Mouse (Mus musculus) urinary bladder, postnatal 4 days (tissue): ENCODE measurements at regions not wholly inside any gene's neighbourhood (a gene's known extent, or its start where the extent isn't known, plus 50 kb on each side); places are given as distances from the start of the nearest gene placed in this dataset.
A peak's percentile ranks its signal among the peaks of the same experiment; 100 is the strongest.
"Not testable (repeated sequence)": the region's sequence is repeated elsewhere in the genome, so short reads cannot be mapped to it uniquely, and the experiment has no call there.

ENCODE experiments used
- DNase-seq, 2 experiments: peaks; one replicate each; pipeline ENCODE4 v3.0.0; 2021 to 2022; ENCODE audit warnings: low spot score in 2 of 2

DNA sequence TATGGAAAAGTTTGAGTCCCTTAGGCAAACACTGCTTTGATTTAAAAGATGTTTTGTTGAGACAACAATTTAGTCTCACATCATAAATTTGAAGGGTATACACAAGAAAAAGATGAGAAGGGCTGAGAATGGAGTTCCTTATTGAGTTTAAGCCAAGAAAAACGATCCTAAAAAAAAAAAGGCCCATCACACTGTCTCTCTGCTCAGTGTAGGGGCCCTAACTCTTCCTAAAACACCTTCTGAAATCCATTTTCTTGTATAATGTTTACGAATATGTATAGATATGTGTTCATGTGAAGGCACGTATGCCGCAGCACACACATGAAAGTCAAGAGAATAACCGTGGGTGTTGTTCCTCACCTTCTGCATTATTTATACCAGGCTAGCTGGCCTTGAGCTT is 54.5 kb upstream of the Dynlt1a start:
- DNase-seq: not testable (repeated sequence)

DNA sequence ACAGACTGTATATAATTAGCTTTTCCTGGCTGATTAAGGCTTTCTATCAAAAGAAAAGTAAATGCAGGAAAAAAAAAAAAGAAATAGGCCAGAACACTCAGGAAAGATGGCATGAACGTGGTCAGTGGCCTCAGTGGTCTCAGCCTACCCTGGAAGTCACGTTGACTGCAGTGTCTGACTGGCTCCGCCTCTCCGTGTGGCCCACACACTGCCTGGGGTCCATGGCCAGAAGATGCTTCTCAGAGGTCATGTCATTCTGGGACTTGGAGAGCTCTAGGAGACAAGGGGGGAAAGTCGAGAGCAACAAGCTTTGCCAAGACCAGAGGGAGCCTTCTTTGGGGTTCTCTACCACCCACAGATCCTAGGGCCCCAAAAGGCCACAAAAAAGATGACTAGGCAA is 51.5 kb upstream of the Dynlt1b start:
- peak in 1 of 2 experiments; percentile 61 for DNase-seq
